Mouse (Mus musculus): ENCODE results near the gene Tmem150c. TPM values are rescaled to one million over a fixed set of nuclear protein-coding genes. Genes with fewer than 3 reads are reported as not detected.

The Tmem150c gene
- total and polyA plus RNA-seq, 3 experiments = 0.16 TPM; not detected in 2

- ATAC-seq (ENCODE audit: extremely low read depth, insufficient number of reproducible peaks, low FRiP score, poor library complexity, severe bottlenecking) (no peak), DNase-seq (ENCODE audit: low spot score) (no peak)
- Histone ChIP-seq H3K4me1 (ENCODE audit: insufficient read depth, low read depth, low read length) (no peaks in the 10 kb centered on the region), H3K9me3 (replicated peaks) (peaks cover 41% of the 10 kb centered on the region), H3K4me3 (ENCODE audit: low read depth, low read length) (no peak overlapping the region), H3K36me3 (replicated peaks) (no peaks in the 10 kb centered on the region), H3K27me3 (ENCODE audit: insufficient read depth, low read length) (no peaks in the 10 kb centered on the region)
- TF ChIP-seq TAL1 (conservative IDR thresholded peaks at IDR 0.05; ENCODE audit: low read depth, low read length) (no peak), POLR2AphosphoS5 (IDR thresholded peaks at IDR 0.05; ENCODE audit: insufficient replicate concordance, low read depth, low read length) (no peak)
Observed at GRCm38 (mm10) chr5:100127283-100127682, 32.3 kb downstream of the Tmem150c start.

GRCm38 (mm10) chr5:100125409-100126123 is 34.0 kb downstream of the Tmem150c start:
- TF ChIP-seq TAL1 (conservative IDR thresholded peaks at IDR 0.05; ENCODE audit: low read depth, low read length) (no peak), POLR2AphosphoS5 (IDR thresholded peaks at IDR 0.05; ENCODE audit: insufficient replicate concordance, low read depth, low read length) (no peak), GATA2 (IDR thresholded peaks at IDR 0.05; ENCODE audit: borderline replicate concordance, low read depth, low read length) (no peak), CTCF (IDR thresholded peaks at IDR 0.05; ENCODE audit: low read depth, low read length) (no peak), GATA1 (IDR thresholded peaks at IDR 0.05; ENCODE audit: borderline replicate concordance, low read length) (no peak)
- no peak for ATAC-seq (ENCODE audit: extremely low read depth, insufficient number of reproducible peaks, low FRiP score, poor library complexity, severe bottlenecking)
- Histone ChIP-seq H3K9me3 (replicated peaks) (peaks cover 50% of the 10 kb centered on the region), H3K27me3 (ENCODE audit: insufficient read depth, low read length) (no peaks in the 10 kb centered on the region; the same call in 1 of the 2 replicates), H3K4me1 (ENCODE audit: insufficient read depth, low read depth, low read length) (no peaks in the 10 kb centered on the region), H3K36me3 (replicated peaks) (no peaks in the 10 kb centered on the region), H3K4me3 (ENCODE audit: low read depth, low read length) (no peak overlapping the region)
- no peak for DNase-seq (ENCODE audit: low spot score)

GRCm38 (mm10) chr5:100124530-100124929 is 35.1 kb downstream of the Tmem150c start:
- DNase-seq (ENCODE audit: low spot score) (no peak), ATAC-seq (ENCODE audit: extremely low read depth, insufficient number of reproducible peaks, low FRiP score, poor library complexity, severe bottlenecking) (no peak)
- Histone ChIP-seq H3K27me3 (ENCODE audit: insufficient read depth, low read length) (no peaks in the 10 kb centered on the region; the same call in 1 of the 2 replicates), H3K4me1 (ENCODE audit: insufficient read depth, low read depth, low read length) (no peaks in the 10 kb centered on the region), H3K36me3 (replicated peaks) (no peaks in the 10 kb centered on the region), H3K9me3 (replicated peaks) (peaks cover 48% of the 10 kb centered on the region), H3K4me3 (ENCODE audit: low read depth, low read length) (no peak overlapping the region)
- TF ChIP-seq GATA1 (IDR thresholded peaks at IDR 0.05; ENCODE audit: borderline replicate concordance, low read length) = no peak
- TF ChIP-seq POLR2AphosphoS5 (IDR thresholded peaks at IDR 0.05; ENCODE audit: insufficient replicate concordance, low read depth, low read length) = no peak
- no peak for TF ChIP-seq TAL1 (conservative IDR thresholded peaks at IDR 0.05; ENCODE audit: low read depth, low read length)
- no peak for TF ChIP-seq GATA2 (IDR thresholded peaks at IDR 0.05; ENCODE audit: borderline replicate concordance, low read depth, low read length)
- no peak for TF ChIP-seq CTCF (IDR thresholded peaks at IDR 0.05; ENCODE audit: low read depth, low read length)

GRCm38 (mm10) chr5:100123283-100123682 is 36.3 kb downstream of the Tmem150c start:
- DNase-seq (ENCODE audit: low spot score) (no peak), ATAC-seq (ENCODE audit: extremely low read depth, insufficient number of reproducible peaks, low FRiP score, poor library complexity, severe bottlenecking) (no peak)
- Histone ChIP-seq H3K4me1 (ENCODE audit: insufficient read depth, low read depth, low read length) (no peaks in the 10 kb centered on the region), H3K27me3 (ENCODE audit: insufficient read depth, low read length) (no peaks in the 10 kb centered on the region; the same call in 1 of the 2 replicates), H3K36me3 (replicated peaks) (no peaks in the 10 kb centered on the region), H3K4me3 (ENCODE audit: low read depth, low read length) (no peak overlapping the region), H3K9me3 (replicated peaks) (peaks cover 43% of the 10 kb centered on the region)
- TF ChIP-seq GATA2 (IDR thresholded peaks at IDR 0.05; ENCODE audit: borderline replicate concordance, low read depth, low read length) = no peak
- no peak for TF ChIP-seq GATA1 (IDR thresholded peaks at IDR 0.05; ENCODE audit: borderline replicate concordance, low read length)
- no peak for TF ChIP-seq TAL1 (conservative IDR thresholded peaks at IDR 0.05; ENCODE audit: low read depth, low read length)
- no peak for TF ChIP-seq POLR2AphosphoS5 (IDR thresholded peaks at IDR 0.05; ENCODE audit: insufficient replicate concordance, low read depth, low read length)
- TF ChIP-seq CTCF (IDR thresholded peaks at IDR 0.05; ENCODE audit: low read depth, low read length) = no peak

- no peak for DNase-seq (ENCODE audit: low spot score)
- no peak for ATAC-seq (ENCODE audit: extremely low read depth, insufficient number of reproducible peaks, low FRiP score, poor library complexity, severe bottlenecking)
- Histone ChIP-seq H3K36me3 (replicated peaks) (no peaks in the 10 kb centered on the region), H3K4me3 (ENCODE audit: low read depth, low read length) (no peak overlapping the region), H3K27me3 (ENCODE audit: insufficient read depth, low read length) (no peaks in the 10 kb centered on the region; the same call in 1 of the 2 replicates), H3K4me1 (ENCODE audit: insufficient read depth, low read depth, low read length) (no peaks in the 10 kb centered on the region), H3K9me3 (replicated peaks) (peaks cover 43% of the 10 kb centered on the region)
- TF ChIP-seq TAL1 (conservative IDR thresholded peaks at IDR 0.05; ENCODE audit: low read depth, low read length) = no peak
- no peak for TF ChIP-seq POLR2AphosphoS5 (IDR thresholded peaks at IDR 0.05; ENCODE audit: insufficient replicate concordance, low read depth, low read length)
- no peak for TF ChIP-seq GATA1 (IDR thresholded peaks at IDR 0.05; ENCODE audit: borderline replicate concordance, low read length)
- no peak for TF ChIP-seq CTCF (IDR thresholded peaks at IDR 0.05; ENCODE audit: low read depth, low read length)
- TF ChIP-seq GATA2 (IDR thresholded peaks at IDR 0.05; ENCODE audit: borderline replicate concordance, low read depth, low read length) = no peak
Observed at GRCm38 (mm10) chr5:100121170-100121569, 38.4 kb downstream of the Tmem150c start.

GRCm38 (mm10) chr5:100120711-100121141 is 38.9 kb downstream of the Tmem150c start:
- TF ChIP-seq CTCF (IDR thresholded peaks at IDR 0.05; ENCODE audit: low read depth, low read length) (no peak), GATA2 (IDR thresholded peaks at IDR 0.05; ENCODE audit: borderline replicate concordance, low read depth, low read length) (no peak), GATA1 (IDR thresholded peaks at IDR 0.05; ENCODE audit: borderline replicate concordance, low read length) (no peak), POLR2AphosphoS5 (IDR thresholded peaks at IDR 0.05; ENCODE audit: insufficient replicate concordance, low read depth, low read length) (no peak), TAL1 (conservative IDR thresholded peaks at IDR 0.05; ENCODE audit: low read depth, low read length) (no peak)
- no peak overlapping the region for H3K4me3 ChIP-seq (ENCODE audit: low read depth, low read length)
- ATAC-seq (ENCODE audit: extremely low read depth, insufficient number of reproducible peaks, low FRiP score, poor library complexity, severe bottlenecking) = no peak
- H3K36me3 ChIP-seq (replicated peaks) = no peaks in the 10 kb centered on the region
- peaks cover 44% of the 10 kb centered on the region for H3K9me3 ChIP-seq (replicated peaks)
- DNase-seq (ENCODE audit: low spot score) = no peak
- no peaks in the 10 kb centered on the region for H3K4me1 ChIP-seq (ENCODE audit: insufficient read depth, low read depth, low read length)
- no peaks in the 10 kb centered on the region; the same call in 1 of the 2 replicates for H3K27me3 ChIP-seq (ENCODE audit: insufficient read depth, low read length)

All from G1E (cell line).